24 mouse cellular contexts compared by ENCODE assay signal in the genomic region with DNA sequence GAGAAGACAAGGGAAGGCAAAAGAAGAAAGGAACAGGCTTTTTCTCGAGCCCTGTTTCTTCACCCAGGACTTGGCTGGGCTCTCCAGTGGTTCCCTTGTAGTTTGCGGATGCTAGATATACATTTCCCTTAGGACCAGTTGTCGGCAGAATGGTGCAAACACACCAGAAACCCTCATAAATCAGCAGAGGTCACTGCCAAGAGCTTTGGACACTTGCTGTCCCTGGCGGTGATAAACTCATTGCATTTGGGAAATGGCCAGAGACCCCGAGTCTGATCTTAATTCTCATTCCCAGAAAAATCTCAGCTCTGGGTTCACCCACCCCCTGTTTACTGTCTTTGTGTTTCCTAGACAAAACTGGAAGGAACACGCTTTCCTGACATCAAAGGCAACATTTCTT.
DNase-seq lines count a peak whose midpoint lies in the region; ATAC-seq and TF ChIP-seq lines count a peak whose summit lies in the region.
"Had no signal": no experiment of that assay in that cellular context is flagged by ENCODE, and none has a peak within 500 bp of the region (broad histone marks: within the 10 kb centered on the region; RNA-seq: fewer than 3 reads in every experiment).

No protein-coding gene starts in this region.

- no peaks in the 10 kb centered on the region for H3K36me3 ChIP-seq in kidney, postnatal 0 days (ENCODE audit: insufficient read depth, low read length)
- no peaks in the 10 kb centered on the region for H3K36me3 ChIP-seq in kidney, embryonic 15.5 days
- H3K36me3 ChIP-seq: embryonic facial prominence, embryonic 15.5 days; forebrain, embryonic 10.5 days; G1E; heart, embryonic 13.5 days; hindbrain, embryonic 12.5 days had no signal

- H3K4me1 ChIP-seq in kidney, postnatal 0 days (replicated peaks; ENCODE audit: insufficient read depth, low read length) = no peaks in the 10 kb centered on the region
- peaks cover 26% of the 10 kb centered on the region for H3K4me1 ChIP-seq in kidney, embryonic 15.5 days
- H3K4me1 ChIP-seq: embryonic facial prominence, embryonic 15.5 days had no signal

- H3K4me2 ChIP-seq in kidney, postnatal 0 days (ENCODE audit: low read length) = no peak overlapping the region
- no peak overlapping the region for H3K4me2 ChIP-seq in kidney, embryonic 15.5 days
- H3K4me2 ChIP-seq: embryonic facial prominence, embryonic 15.5 days; heart, embryonic 13.5 days; hindbrain, embryonic 12.5 days had no signal

- peak; percentile 29 for DNase-seq in adrenal gland, postnatal 14 days
- DNase-seq in adrenal gland, postnatal 10 days = no peak
- peak; percentile 68 for DNase-seq in kidney, postnatal 0 days (ENCODE audit: low spot score)
- no peak for DNase-seq in layer of hippocampus, adult 2 months (ENCODE audit: low spot score in 2 of 2)
- DNase-seq in layer of hippocampus, adult 9-11 months = no peak
- DNase-seq in MN1 (ENCODE audit: low spot score) = peak; percentile 68
- DNase-seq in thymus, adult 18-20 months = no peak
- DNase-seq: adrenal gland, postnatal 25 days; B cell, adult 2 months; cerebellum, adult 18-20 months; cerebellum, adult 9-11 months; embryo, embryonic 11 days; gastrocnemius, postnatal 36 days; heart, adult 11 months; heart, postnatal 36 days had no signal

- no peaks in the 10 kb centered on the region for H3K9me3 ChIP-seq in kidney, postnatal 0 days (replicated peaks; ENCODE audit: low read length)
- H3K9me3 ChIP-seq in kidney, embryonic 15.5 days (replicated peaks) = no peaks in the 10 kb centered on the region
- H3K9me3 ChIP-seq: embryonic facial prominence, embryonic 15.5 days; forebrain, embryonic 10.5 days; G1E; heart, embryonic 13.5 days; hindbrain, embryonic 12.5 days had no signal

- H3K9ac ChIP-seq in kidney, postnatal 0 days (ENCODE audit: low read depth, low read length) = no peak overlapping the region
- no peak overlapping the region for H3K9ac ChIP-seq in kidney, embryonic 15.5 days
- H3K9ac ChIP-seq: embryonic facial prominence, embryonic 15.5 days; heart, embryonic 13.5 days; hindbrain, embryonic 12.5 days had no signal

- H3K27me3 ChIP-seq in kidney, postnatal 0 days (ENCODE audit: insufficient read depth, low read length) = no peaks in the 10 kb centered on the region
- H3K27me3 ChIP-seq in kidney, embryonic 15.5 days = no peaks in the 10 kb centered on the region
- H3K27me3 ChIP-seq: embryonic facial prominence, embryonic 15.5 days; heart, embryonic 13.5 days; hindbrain, embryonic 12.5 days had no signal

- H3K4me3 ChIP-seq in kidney, postnatal 0 days (replicated peaks; ENCODE audit: low read depth, low read length) = no peak overlapping the region
- no peak overlapping the region for H3K4me3 ChIP-seq in kidney, embryonic 15.5 days (replicated peaks)
- no peak overlapping the region for H3K4me3 ChIP-seq in layer of hippocampus, adult 2 months
- H3K4me3 ChIP-seq: embryonic facial prominence, embryonic 15.5 days; erythroblast, embryonic 14.5 days; forebrain, embryonic 10.5 days; heart, embryonic 13.5 days; hindbrain, embryonic 12.5 days had no signal

- ATAC-seq in kidney, postnatal 0 days (replicated peaks; ENCODE audit: low FRiP score, low read depth) = no peak
- ATAC-seq in kidney, embryonic 15.5 days (replicated peaks; ENCODE audit: low FRiP score) = no peak
- ATAC-seq: CD4-positive, CD25-positive, alpha-beta regulatory T cell, adult 4 months; forebrain, embryonic 14.5 days had no signal

- no peak for TF ChIP-seq CTCF in kidney, postnatal 0 days (IDR thresholded peaks at IDR 0.05; ENCODE audit: low read depth)
- TF ChIP-seq CTCF in layer of hippocampus, adult 2 months (conservative IDR thresholded peaks at IDR 0.05) = no peak

- 26% methylated on average over 6 of the region's 6 CpGs for WGBS in kidney, postnatal 0 days
- 21% methylated on average over 6 of the region's 6 CpGs for WGBS in kidney, embryonic 15.5 days

- H3K27ac ChIP-seq in kidney, postnatal 0 days = no peak overlapping the region
- H3K27ac ChIP-seq in kidney, embryonic 15.5 days = no peak overlapping the region
- H3K27ac ChIP-seq in layer of hippocampus, adult 2 months = peak overlapping the region; percentile 82; the same call in 1 of the 2 replicates
- H3K27ac ChIP-seq: embryonic facial prominence, embryonic 15.5 days; forebrain, embryonic 10.5 days; heart, embryonic 13.5 days; hindbrain, embryonic 12.5 days had no signal

Comparison
In these comparisons a context has a peak if more than half of its experiments do, and no peak if none do; other contexts are left out.
1. DNase-seq: peak in adrenal gland, postnatal 14 days (single experiment), kidney, postnatal 0 days (single experiment) and MN1 (single experiment); none in adrenal gland, postnatal 10 days (single experiment), layer of hippocampus, adult 2 months (0 of 2), layer of hippocampus, adult 9-11 months (single experiment) and thymus, adult 18-20 months (0 of 2).